Mouse (Mus musculus): Measurements from ENCODE around the gene Eva1c.
"Not testable (repeated sequence)": the region's sequence is repeated elsewhere in the genome, so short reads cannot be mapped to it uniquely, and the experiment has no call there.

The Eva1c gene

GRCm38 (mm10) chr16:90826457-90826856 is at the start of gene Eva1c:
Gene Eva1c (plus strand): TSS chr16:90826719.
- no peak for DNase-seq (ENCODE audit: low spot score)

DNA sequence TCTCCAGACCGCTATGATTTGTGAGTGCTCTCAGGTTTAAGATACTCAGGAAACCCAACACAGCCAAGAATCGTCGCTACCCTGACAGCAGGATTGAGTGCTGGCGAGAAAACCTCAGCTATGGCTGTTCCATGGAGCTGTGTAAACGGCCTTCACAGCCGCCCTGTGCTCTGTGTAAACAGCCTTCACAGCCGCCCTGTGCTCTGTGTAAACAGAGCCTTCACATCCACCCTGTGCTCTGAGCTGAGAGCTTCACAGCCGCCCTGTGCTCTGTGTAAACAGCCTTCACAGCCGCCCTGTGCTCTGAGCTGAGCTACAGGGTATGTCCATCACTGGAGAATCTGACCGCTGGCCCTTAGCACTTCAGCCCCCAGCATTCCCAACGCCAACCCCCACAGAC is 46.7 kb upstream of the Eva1c start:
- DNase-seq (ENCODE audit: low spot score), result peak; percentile 52

- DNase-seq (ENCODE audit: low spot score), result no peak
These were observed 43.2 kb upstream of the Eva1c start for GRCm38 (mm10) chr16:90783302-90783701.

DNA sequence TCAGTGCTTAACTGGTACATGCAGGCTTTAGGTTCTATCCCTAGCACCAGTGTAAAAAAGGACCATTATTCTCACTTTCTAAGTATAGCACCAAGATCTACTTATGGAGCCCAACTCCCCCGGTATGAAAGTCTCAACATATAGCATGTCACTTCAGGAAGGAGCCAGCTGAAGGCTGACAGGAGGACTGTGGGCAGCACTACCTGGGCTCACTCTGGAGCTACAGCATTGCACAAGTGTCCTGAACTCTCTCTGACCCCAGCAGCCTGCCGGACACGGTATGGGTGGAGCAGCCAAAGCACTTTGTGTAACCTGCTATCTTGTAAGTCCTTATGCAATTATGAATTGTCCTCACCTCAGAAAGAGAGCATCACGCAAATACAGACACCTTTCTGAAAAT is 41.3 kb upstream of the Eva1c start:
- no peak for DNase-seq (ENCODE audit: low spot score)

DNA sequence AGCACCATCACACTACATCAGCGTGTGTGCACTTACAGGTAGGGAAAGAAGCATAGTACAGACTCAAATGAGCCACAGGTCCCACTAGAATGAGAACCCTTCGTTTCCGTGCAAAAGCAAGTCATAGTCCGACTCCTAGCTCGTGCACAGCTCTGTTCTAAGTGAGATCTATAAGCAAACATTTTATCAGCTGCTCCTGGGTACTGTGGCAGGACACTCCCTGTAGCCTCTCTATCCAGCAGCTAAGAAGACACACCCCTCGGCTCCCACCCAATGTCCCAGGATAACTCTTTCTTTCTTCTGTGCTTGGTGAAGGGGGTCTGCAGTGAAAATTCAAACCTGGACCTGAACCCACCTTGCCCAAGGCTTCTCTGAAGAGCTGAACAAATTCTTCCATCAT is 37.9 kb upstream of the Eva1c start:
- no peak for DNase-seq (ENCODE audit: low spot score)

DNA sequence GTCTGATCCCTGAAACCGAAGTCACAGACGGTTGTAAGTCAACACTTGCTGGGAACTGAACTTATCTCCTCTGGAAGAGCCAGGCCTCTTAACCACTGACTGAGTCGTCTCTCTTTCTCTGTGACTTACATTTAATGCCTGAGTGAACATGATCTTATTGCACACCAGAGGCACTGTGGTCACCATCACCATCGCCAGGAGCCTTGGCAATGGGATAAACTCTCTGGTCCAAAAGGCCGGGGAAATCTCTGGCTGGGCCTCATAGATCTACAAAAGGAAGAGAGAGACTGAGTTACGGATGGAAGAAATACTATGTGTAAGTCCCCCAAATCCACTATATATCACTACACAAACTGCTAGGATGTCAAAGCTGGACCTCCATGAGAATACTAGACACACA is 35.6 kb upstream of the Eva1c start:
- DNase-seq (ENCODE audit: low spot score), result no peak

GRCm38 (mm10) chr16:90792066-90792465 is 34.5 kb upstream of the Eva1c start:
- no peak for DNase-seq (ENCODE audit: low spot score)

DNA sequence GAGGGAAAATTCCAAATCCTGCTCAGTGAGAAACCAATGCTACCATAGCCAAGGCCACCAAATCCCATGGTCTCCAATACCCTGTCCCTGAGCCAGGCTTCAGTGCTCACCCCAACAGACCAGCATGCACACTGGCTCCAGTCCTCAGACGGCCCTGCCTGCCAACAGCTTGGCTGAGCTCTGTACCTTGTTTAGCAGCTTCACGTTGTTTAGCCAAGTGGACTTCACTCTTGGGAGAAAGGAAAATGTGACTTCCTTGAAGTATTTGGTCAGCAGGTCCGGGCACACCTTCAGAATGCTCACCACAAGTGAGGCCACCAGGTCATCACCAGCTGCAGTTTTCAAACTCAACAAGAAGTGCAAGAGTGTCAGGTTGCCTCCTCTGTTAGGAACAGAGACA is 34.0 kb upstream of the Eva1c start:
- no peak for DNase-seq (ENCODE audit: low spot score)

GRCm38 (mm10) chr16:90794708-90795107 is 31.8 kb upstream of the Eva1c start:
- DNase-seq (ENCODE audit: low spot score), result no peak

GRCm38 (mm10) chr16:90798446-90798845 is 28.1 kb upstream of the Eva1c start:
- no peak for DNase-seq (ENCODE audit: low spot score)

DNA sequence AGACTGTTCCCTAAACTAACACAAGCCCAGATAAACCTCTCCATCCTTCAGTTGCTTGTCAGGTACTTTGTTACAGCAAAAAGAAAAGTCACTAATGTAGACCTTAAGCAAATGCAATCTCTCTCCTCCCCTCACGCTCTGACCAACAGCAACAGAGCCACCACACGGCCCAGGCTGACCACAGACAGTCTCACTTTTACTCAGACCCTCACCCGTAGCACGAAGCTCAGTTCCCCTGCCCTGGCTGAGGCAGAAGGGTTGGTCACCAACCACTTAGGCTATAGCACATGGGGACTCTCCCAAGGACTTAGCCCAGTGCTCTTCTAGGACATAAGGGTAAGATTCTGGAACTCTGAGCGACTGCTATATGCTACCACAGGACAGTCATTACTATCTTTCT is 27.7 kb upstream of the Eva1c start:
- DNase-seq (ENCODE audit: low spot score), result no peak

- no peak for DNase-seq (ENCODE audit: low spot score)
These were observed 26.7 kb upstream of the Eva1c start for GRCm38 (mm10) chr16:90799840-90800239.

DNA sequence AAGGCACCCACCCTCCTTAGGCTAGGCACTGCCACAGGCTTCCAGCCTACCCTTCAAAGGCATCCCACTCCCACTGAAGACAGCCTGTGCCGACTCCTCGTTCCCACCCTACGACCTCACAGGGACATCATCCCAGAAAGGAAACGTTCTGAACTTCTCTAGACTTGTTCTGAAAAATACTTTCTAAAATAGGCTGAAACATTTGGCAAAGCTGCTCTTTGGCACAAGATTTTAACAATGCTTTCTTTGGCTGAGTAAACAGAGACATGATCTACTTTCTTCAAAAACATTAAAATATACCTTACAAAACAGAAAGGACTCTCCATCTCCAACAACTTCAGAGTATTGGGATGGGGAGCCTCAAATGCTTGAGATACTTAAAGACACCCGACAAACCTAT is 25.3 kb upstream of the Eva1c start:
- no peak for DNase-seq (ENCODE audit: low spot score)

- peak; percentile 30 for DNase-seq (ENCODE audit: low spot score)
These were observed 24.6 kb upstream of the Eva1c start for GRCm38 (mm10) chr16:90801928-90802327.

GRCm38 (mm10) chr16:90804466-90804865 is 22.1 kb upstream of the Eva1c start:
- no peak for DNase-seq (ENCODE audit: low spot score)

DNA sequence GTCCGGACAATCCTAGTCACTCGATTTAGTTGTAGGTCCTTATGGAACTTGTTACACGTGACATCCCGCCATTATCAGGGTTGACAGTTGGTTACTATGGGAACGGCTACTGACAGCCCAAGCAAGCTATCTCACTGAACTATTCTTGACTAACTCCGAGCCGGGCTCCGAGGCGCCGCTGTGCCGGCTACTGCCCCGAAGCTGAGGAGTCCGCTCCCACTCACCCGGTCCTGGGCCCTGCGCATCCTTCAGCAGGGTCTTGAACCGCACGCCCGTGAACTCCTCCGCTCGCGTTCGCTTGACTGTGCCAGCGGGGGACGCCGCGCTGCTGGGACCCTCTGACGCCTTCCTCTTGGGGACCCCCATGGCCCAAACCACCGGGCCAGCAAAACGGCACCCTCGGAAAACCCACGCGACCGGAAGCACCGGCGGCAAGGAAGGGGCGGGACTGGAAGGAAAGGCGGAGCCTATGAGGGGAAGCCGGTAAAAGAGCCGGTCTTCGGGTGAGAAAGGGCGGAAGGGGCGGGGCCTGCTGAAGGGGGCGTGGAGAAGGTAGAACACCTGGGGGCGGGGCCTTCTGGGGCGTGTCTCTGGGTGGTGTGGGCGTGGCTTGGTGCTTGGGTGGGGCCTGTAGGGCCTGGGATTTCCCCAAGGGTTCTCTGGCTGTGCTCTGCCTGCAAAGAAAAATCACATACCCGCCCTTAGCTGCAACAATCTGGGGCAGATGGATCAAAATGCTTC is 16.4 kb upstream of the Eva1c start, which contains the start of gene Urb1:
TSS of gene Urb1 (minus strand) at position 439 of the 741 bp plus-strand sequence.
- peak; percentile 95 for DNase-seq (ENCODE audit: low spot score)

- no peak for DNase-seq (ENCODE audit: low spot score)
These were observed 15.7 kb upstream of the Eva1c start for GRCm38 (mm10) chr16:90810716-90811256.

- DNase-seq (ENCODE audit: low spot score), result no peak
These were observed 14.4 kb upstream of the Eva1c start for GRCm38 (mm10) chr16:90812086-90812485.

DNA sequence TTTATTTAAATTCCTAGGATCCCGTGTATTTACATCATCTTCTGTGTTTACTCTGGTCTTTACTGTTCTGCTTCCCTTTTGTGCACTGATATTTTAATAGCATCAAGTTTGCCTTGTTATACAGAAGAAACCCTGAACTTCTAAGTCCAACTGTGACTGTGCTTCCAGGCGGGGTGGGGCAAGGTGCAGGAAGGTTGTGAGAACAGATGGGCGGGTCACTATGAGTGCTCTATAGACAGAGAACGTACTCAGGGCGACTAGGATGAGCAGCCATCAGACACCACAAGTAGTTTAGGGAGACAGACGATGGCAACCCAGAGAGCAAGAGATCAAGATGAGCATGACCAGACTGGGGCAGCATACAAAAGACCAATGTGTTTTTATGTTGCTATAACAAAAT is 6.2 kb upstream of the Eva1c start:
- DNase-seq (ENCODE audit: low spot score), result no peak

- DNase-seq (ENCODE audit: low spot score), result no peak
These were observed 5.3 kb upstream of the Eva1c start for GRCm38 (mm10) chr16:90821046-90821697.

- no peak for DNase-seq (ENCODE audit: low spot score)
These were observed 4.1 kb upstream of the Eva1c start for GRCm38 (mm10) chr16:90822284-90822935.

DNA sequence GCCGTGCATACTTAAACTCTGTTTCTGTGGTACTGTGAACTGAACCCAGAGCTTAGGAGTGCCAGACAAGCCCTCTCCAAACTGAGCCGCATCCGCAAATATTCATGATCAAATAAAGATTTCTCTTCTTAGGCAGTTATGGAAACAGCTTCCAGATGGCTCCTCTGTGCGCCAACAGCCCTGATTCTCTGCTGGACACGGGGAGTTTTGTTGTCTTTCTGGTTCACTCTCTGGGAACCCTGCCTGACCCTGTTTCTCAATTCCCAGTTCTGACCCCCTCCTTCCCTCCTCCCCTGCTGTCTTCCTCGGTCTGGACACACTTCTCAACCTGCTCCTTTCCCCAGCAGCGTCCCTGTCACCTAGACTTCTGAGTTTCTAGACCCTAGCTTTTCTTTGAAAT is 3.5 kb upstream of the Eva1c start:
- no peak for DNase-seq (ENCODE audit: low spot score)

- DNase-seq (ENCODE audit: low spot score), result not testable (repeated sequence)
These were observed 2.5 kb upstream of the Eva1c start for GRCm38 (mm10) chr16:90823986-90824385.
